Mouse (Mus musculus): ENCODE data around the gene Gm3402. TPM values are rescaled to one million over a fixed set of nuclear protein-coding genes. Genes with fewer than 3 reads are reported as not detected.
"Not testable (repeated sequence)": the region's sequence is repeated elsewhere in the genome, so short reads cannot be mapped to it uniquely, and the experiment has no call there.

The Gm3402 gene
- polyA plus RNA-seq (2015; fragmentation: Nextera tagmentation; extraction: Ambion mirVana), result not detected in 2 replicates

DNA sequence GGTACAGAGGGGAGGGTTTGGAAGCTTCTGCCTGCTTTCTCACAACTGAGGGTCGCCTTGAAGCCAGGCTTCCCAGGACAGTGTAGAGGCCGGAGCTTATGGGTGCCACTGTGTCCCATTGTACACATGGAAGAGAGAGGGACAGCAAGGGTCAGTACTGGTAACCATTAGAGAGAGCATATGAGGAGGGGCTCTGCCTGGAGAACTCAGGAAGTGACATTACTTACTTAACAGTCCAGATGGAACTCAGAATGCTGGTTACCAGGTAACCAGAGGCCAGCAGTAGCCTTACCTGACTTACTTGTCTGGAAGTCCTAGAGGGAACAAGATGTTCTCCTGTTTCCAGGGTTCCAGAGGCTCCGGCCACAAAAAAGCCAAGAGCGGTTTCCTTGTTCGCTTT lies at the start of gene Gm3402:
Gene Gm3402, plus strand, starts transcription at position 301 of the 400 bp plus-strand sequence.
- ATAC-seq (ENCODE audit: low read depth); H3K36me3 ChIP-seq; H3K4me2 ChIP-seq; H3K4me3 ChIP-seq; H3K4me1 ChIP-seq (replicated peaks); H3K27ac ChIP-seq (replicated peaks); H3K9ac ChIP-seq; H3K27me3 ChIP-seq; H3K9me3 ChIP-seq: not testable (repeated sequence)
- 71% methylated on average over 2 of the region's 5 CpGs for WGBS

DNA sequence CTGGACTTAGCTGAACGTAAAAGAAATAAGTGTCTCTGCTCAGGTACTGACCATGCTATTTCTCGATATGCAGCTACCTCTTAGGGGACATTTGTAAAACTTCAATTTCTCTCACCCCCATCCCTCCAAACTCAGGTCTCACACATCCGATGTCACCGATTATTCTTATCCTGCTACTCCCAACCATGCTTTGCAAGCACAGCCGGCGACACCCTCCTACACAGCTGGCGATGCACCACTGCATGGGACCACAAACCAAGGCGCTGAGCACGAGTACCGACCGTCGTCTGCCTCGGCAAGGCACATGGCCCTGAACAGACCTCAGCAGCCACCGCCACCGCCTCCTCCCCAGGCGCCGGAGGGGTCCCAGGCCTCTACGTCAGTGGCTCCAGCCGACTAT lies 47.3 kb upstream of the Gm3402 start:
- no peaks in the 10 kb centered on the region for H3K4me1 ChIP-seq (replicated peaks)
- H3K27me3 ChIP-seq, result no peaks in the 10 kb centered on the region
- no peaks in the 10 kb centered on the region for H3K9me3 ChIP-seq
- no peak overlapping the region for H3K9ac ChIP-seq
- no peak overlapping the region for H3K27ac ChIP-seq (replicated peaks)
- 95% methylated on average over 19 of the region's 19 CpGs for WGBS
- ATAC-seq (ENCODE audit: low read depth), result no peak
- no peak overlapping the region for H3K4me2 ChIP-seq
- no peak overlapping the region for H3K4me3 ChIP-seq
- H3K36me3 ChIP-seq, result peaks cover 52% of the 10 kb centered on the region

DNA sequence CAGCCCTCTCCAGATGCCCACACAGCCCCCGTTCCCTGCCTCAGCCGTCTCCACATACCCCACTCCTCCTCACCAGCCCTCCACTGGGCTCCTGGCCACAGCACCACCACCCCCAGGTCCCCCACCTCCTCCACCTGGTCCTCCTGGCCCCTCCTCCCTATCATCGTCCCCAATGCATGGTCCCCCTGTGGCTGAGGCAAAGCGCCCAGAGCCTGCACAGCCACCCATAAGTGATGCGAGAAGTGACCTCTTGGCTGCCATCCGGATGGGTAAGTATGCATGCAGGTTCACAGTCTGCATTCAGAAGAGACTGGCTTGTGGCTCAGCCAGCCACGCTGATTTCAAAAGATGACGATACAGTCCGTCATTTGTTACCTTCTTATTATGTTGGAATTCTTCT lies 45.6 kb upstream of the Gm3402 start:
- Histone ChIP-seq H3K4me1 (replicated peaks) (no peaks in the 10 kb centered on the region), H3K9me3 (no peaks in the 10 kb centered on the region), H3K27me3 (no peaks in the 10 kb centered on the region), H3K9ac (no peak overlapping the region), H3K4me2 (no peak overlapping the region), H3K27ac (replicated peaks) (no peak overlapping the region), H3K4me3 (no peak overlapping the region), H3K36me3 (peaks cover 54% of the 10 kb centered on the region)
- WGBS, result 94% methylated on average over 9 of the region's 9 CpGs
- no peak for ATAC-seq (ENCODE audit: low read depth)

DNA sequence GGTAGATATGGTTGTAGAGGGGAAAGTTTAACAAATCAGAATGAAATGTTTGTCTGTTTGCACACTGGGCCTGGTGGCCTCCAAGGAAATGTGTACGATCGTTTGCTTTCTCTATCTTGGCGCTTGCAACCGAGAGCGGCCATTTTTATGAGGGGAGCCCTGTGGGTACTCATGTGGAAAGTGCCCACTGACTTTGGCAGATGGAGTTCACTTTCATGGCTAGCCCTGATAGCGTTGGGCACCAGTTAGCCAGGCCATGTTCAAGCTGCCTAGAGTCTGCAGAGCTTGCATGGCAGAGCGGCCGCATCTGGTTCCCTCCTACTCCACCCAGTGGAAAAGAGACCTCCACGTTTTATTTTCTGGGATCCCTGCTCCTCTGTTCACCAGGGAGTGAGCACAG lies 43.1 kb upstream of the Gm3402 start:
- 93% methylated on average over 9 of the region's 9 CpGs for WGBS
- H3K4me3 ChIP-seq, result no peak overlapping the region
- H3K27me3 ChIP-seq, result no peaks in the 10 kb centered on the region
- no peak overlapping the region for H3K27ac ChIP-seq (replicated peaks)
- ATAC-seq (ENCODE audit: low read depth), result no peak
- no peak overlapping the region for H3K4me2 ChIP-seq
- H3K9me3 ChIP-seq, result no peaks in the 10 kb centered on the region
- H3K36me3 ChIP-seq, result peaks cover 57% of the 10 kb centered on the region
- no peaks in the 10 kb centered on the region for H3K4me1 ChIP-seq (replicated peaks)
- H3K9ac ChIP-seq, result no peak overlapping the region

DNA sequence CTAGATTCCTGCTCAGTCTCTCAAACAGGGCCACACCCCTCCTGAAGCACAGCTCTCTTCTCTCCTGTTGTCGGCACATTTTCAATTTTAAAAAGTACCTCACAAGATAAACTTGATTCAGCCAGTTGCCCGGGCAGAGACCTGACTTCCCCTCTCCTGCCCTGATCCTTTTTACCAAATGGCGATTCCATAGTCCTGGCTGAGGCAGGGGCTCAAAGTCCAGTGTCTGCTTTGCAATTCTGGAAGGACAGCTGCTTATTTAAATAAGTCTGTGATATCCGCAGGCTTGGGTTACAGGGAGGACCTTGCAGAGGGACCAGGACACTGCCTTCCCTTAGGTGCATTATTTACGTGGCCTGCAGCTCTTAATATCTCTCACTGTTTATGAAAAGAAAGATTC lies 42.6 kb upstream of the Gm3402 start:
- Histone ChIP-seq H3K9ac (no peak overlapping the region), H3K4me1 (replicated peaks) (no peaks in the 10 kb centered on the region), H3K27ac (replicated peaks) (no peak overlapping the region), H3K9me3 (no peaks in the 10 kb centered on the region), H3K4me3 (no peak overlapping the region), H3K27me3 (no peaks in the 10 kb centered on the region), H3K4me2 (no peak overlapping the region), H3K36me3 (peaks cover 52% of the 10 kb centered on the region)
- ATAC-seq (ENCODE audit: low read depth), result no peak
- 89% methylated on average over 5 of the region's 5 CpGs for WGBS

DNA sequence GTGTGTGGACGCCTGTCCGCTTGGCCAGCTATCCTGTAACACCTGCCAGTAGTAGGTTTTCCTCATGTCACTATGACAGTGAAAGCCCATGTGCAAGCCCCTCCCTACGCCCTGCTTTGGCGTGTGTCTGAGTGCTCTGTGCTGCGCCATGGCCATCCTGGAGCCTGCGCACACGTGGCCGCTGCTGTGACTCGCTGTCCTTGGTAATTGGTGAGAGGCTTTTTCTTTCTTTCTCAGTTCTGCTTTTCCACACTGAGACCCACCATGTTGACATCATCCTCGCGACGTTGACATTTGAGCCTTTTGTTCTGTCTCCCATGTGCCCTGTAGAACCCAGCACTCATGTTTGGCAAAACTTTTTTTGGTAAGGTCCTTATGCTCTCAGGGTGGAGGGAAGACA lies 42.1 kb upstream of the Gm3402 start:
- Histone ChIP-seq H3K27ac (replicated peaks) (no peak overlapping the region), H3K9me3 (no peaks in the 10 kb centered on the region), H3K4me3 (no peak overlapping the region), H3K9ac (no peak overlapping the region), H3K4me2 (no peak overlapping the region), H3K27me3 (no peaks in the 10 kb centered on the region), H3K4me1 (replicated peaks) (no peaks in the 10 kb centered on the region), H3K36me3 (peaks cover 49% of the 10 kb centered on the region)
- WGBS, result 89% methylated on average over 12 of the region's 12 CpGs
- ATAC-seq (ENCODE audit: low read depth), result no peak

DNA sequence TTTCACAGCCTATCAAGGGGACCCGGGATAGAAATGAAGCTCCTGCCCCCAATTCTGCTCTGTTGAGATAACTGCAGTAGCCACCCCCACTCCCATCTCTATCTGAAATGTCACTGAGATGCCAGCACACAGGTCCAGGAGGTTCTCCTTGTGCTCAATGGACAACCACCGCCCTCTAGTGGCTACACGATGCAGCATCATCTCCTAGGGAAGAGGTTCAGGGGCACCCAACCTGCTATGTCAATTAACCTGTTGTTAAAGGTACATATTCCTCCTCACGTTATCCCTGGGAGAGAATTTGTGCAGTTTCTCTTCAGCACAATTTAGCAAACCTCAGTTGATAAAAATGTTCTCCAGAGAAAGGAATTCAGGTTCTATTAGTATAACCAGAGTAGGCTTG lies 34.4 kb upstream of the Gm3402 start:
- H3K4me3 ChIP-seq; H3K4me1 ChIP-seq (replicated peaks); H3K27ac ChIP-seq (replicated peaks); H3K9me3 ChIP-seq; H3K4me2 ChIP-seq; H3K27me3 ChIP-seq; H3K36me3 ChIP-seq; ATAC-seq (ENCODE audit: low read depth); H3K9ac ChIP-seq: not testable (repeated sequence)
- 16% methylated on average over 4 of the region's 4 CpGs for WGBS

DNA sequence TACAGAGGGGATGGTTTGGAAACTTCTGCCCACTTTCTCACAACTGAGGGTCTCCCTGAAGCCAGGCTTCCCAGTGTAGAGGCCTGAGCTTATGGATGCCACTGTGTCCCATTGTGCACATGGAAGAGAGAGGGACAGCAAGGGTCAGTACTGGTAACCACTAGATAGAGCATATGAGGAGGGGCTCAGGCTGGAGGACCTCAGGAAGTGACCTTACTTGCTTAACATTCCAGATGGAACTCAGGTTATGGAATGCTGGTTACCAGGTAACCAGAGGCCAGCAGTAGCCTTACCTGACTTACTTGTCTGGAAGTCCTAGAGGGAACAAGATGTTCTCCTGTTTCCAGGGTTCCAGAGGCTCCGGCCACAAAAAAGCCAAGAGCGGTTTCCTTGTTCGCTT lies 32.3 kb upstream of the Gm3402 start, which contains the start of gene Gm6408:
Gene Gm6408, plus strand, starts transcription at position 301 of the 400 bp plus-strand sequence.
- H3K4me1 ChIP-seq (replicated peaks); H3K9ac ChIP-seq; H3K4me2 ChIP-seq; H3K4me3 ChIP-seq; ATAC-seq (ENCODE audit: low read depth); H3K36me3 ChIP-seq; H3K27me3 ChIP-seq; H3K9me3 ChIP-seq; H3K27ac ChIP-seq (replicated peaks): not testable (repeated sequence)
- WGBS, result 92% methylated on average over 3 of the region's 3 CpGs

DNA sequence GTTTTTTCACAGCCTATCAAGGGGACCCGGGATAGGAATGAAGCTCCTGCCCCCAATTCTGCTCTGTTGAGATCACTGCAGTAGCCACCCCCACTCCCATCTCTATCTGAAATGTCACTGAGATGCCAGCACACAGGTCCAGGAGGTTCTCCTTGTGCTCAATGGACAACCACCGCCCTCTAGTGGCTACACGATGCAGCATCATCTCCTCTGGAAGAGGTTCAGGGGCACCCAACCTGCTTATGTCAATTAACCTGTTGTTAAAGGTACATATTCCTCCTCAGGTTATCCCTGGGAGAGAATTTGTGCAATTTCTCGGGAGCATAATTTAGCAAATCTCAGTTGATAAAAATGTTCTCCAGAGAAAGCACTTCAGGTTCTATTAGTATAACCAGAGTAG lies 25.0 kb upstream of the Gm3402 start:
- not testable (repeated sequence) for H3K9ac ChIP-seq; H3K27ac ChIP-seq (replicated peaks); H3K27me3 ChIP-seq; ATAC-seq (ENCODE audit: low read depth); H3K36me3 ChIP-seq; H3K4me1 ChIP-seq (replicated peaks); H3K4me2 ChIP-seq; H3K4me3 ChIP-seq; H3K9me3 ChIP-seq
- 13% methylated on average over 3 of the region's 4 CpGs for WGBS

DNA sequence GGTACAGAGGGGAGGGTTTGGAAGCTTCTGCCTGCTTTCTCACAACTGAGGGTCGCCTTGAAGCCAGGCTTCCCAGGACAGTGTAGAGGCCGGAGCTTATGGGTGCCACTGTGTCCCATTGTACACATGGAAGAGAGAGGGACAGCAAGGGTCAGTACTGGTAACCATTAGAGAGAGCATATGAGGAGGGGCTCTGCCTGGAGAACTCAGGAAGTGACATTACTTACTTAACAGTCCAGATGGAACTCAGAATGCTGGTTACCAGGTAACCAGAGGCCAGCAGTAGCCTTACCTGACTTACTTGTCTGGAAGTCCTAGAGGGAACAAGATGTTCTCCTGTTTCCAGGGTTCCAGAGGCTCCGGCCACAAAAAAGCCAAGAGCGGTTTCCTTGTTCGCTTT lies 22.9 kb upstream of the Gm3402 start, which contains the start of gene Gm6370:
Gene Gm6370, plus strand, starts transcription at position 301 of the 400 bp plus-strand sequence.
- H3K27ac ChIP-seq (replicated peaks); H3K36me3 ChIP-seq; H3K4me1 ChIP-seq (replicated peaks); H3K4me2 ChIP-seq; H3K4me3 ChIP-seq; H3K9me3 ChIP-seq; H3K9ac ChIP-seq; ATAC-seq (ENCODE audit: low read depth); H3K27me3 ChIP-seq: not testable (repeated sequence)
- WGBS, result no CpG with 5 or more reads among the region's 5 CpGs

DNA sequence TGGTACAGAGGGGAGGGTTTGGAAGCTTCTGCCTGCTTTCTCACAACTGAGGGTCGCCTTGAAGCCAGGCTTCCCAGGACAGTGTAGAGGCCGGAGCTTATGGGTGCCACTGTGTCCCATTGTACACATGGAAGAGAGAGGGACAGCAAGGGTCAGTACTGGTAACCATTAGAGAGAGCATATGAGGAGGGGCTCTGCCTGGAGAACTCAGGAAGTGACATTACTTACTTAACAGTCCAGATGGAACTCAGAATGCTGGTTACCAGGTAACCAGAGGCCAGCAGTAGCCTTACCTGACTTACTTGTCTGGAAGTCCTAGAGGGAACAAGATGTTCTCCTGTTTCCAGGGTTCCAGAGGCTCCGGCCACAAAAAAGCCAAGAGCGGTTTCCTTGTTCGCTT lies 11.8 kb upstream of the Gm3402 start, which contains the start of gene 4930449I24Rik:
Gene 4930449I24Rik, plus strand, starts transcription at position 301 of the 400 bp plus-strand sequence.
- H3K9me3 ChIP-seq; H3K27ac ChIP-seq (replicated peaks); ATAC-seq (ENCODE audit: low read depth); H3K27me3 ChIP-seq; H3K36me3 ChIP-seq; H3K4me2 ChIP-seq; H3K4me3 ChIP-seq; H3K4me1 ChIP-seq (replicated peaks); H3K9ac ChIP-seq: not testable (repeated sequence)
- WGBS, result no CpG with 5 or more reads among the region's 5 CpGs

DNA sequence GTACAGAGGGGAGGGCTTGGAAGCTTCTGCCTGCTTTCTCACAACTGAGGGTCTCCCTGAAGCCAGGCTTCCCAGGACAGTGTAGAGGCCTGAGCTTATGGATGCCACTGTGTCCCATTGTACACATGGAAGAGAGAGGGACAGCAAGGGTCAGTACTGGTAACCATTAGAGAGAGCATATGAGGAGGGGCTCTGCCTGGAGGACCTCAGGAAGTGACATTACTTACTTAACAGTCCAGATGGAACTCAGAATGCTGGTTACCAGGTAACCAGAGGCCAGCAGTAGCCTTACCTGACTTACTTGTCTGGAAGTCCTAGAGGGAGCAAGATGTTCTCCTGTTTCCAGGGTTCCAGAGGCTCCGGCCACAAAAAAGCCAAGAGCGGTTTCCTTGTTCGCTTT lies 11.6 kb downstream of the Gm3402 start, which contains the start of gene Gm3404:
Gene Gm3404, plus strand, starts transcription at position 301 of the 400 bp plus-strand sequence.
- not testable (repeated sequence) for H3K27me3 ChIP-seq; H3K9me3 ChIP-seq; H3K27ac ChIP-seq (replicated peaks); H3K4me2 ChIP-seq; ATAC-seq (ENCODE audit: low read depth); H3K4me1 ChIP-seq (replicated peaks); H3K9ac ChIP-seq; H3K36me3 ChIP-seq; H3K4me3 ChIP-seq
- WGBS, result 96% methylated on average over 3 of the region's 3 CpGs

DNA sequence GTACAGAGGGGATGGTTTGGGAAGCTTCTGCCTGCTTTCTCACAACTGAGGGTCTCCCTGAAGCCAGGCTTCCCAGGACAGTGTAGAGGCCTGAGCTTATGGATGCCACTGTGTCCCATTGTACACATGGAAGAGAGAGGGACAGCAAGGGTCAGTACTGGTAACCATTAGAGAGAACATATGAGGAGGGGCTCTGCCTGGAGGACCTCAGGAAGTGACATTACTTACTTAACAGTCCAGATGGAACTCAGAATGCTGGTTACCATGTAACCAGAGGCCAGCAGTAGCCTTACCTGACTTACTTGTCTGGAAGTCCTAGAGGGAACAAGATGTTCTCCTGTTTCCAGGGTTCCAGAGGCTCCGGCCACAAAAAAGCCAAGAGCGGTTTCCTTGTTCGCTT lies 23.4 kb downstream of the Gm3402 start, which contains the start of gene Gm3409:
Gene Gm3409, plus strand, starts transcription at position 301 of the 400 bp plus-strand sequence.
- not testable (repeated sequence) for ATAC-seq (ENCODE audit: low read depth); H3K36me3 ChIP-seq; H3K4me2 ChIP-seq; H3K9me3 ChIP-seq; H3K27ac ChIP-seq (replicated peaks); H3K4me1 ChIP-seq (replicated peaks); H3K27me3 ChIP-seq; H3K4me3 ChIP-seq; H3K9ac ChIP-seq
- WGBS, result 93% methylated on average over 2 of the region's 3 CpGs
